Mouse (Mus musculus) layer of hippocampus, adult 18-20 months (tissue): Measurements from ENCODE around the gene Slc12a3. TPM values are rescaled to one million over a fixed set of nuclear protein-coding genes. Genes with fewer than 3 reads are reported as not detected.

Experiments used
- DNase-seq, 2 experiments: peaks; one replicate each; pipeline ENCODE4 v3.0.0; 2022; ENCODE audit warnings: low spot score in 2 of 2
- total RNA-seq, 2 experiments: library from RNA; stranded (reverse); gene quantifications; 2 replicates each; pipeline ENCODE4 v1.2.3; 2021

The Slc12a3 gene
- total RNA-seq, 2 experiments from 2014 or later: 0.25 to 0.46 TPM

DNA sequence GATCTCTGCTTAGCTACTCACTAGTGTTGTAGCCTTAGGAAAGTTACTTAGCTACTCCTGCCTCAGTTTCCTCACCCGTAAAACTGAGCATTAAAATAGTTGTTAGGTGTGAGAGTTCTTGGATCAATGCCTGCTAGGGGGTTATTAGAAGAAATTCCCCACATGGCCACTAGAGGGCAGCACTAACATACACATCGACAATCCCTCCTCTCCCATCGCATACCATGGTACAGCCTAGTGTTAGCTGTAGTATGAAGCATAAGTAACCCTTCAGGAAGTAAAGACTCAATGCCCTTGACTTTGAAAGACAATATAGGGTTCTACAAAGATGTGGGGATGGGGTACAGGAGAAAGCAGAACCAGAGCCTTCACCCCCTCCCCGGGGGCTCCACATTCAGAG is 1.7 kb downstream of the Slc12a3 start:
- peak in 1 of 2 experiments; percentile 72 for DNase-seq

DNA sequence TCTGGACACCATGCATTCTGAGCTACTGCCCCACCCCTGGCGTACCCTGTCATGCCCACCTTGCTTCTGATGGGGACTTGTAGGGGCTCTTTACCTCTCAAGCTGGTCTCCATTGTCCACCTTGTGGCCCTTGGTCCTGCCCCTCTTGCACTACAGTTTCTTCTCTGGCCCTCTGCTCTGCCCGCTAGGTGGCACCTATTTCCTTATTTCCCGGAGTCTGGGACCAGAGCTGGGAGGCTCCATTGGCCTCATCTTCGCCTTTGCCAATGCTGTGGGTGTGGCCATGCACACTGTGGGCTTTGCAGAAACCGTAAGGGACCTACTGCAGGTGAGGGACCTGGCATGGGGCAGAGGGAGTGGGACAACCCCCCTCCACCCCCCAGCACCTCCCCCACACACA is 4.3 kb downstream of the Slc12a3 start:
- DNase-seq: no peak

GRCm38 (mm10) chr8:94337559-94337958 is 8.6 kb downstream of the Slc12a3 start:
- no peak for DNase-seq

GRCm38 (mm10) chr8:94340796-94341195 is 11.8 kb downstream of the Slc12a3 start:
- DNase-seq: no peak

DNA sequence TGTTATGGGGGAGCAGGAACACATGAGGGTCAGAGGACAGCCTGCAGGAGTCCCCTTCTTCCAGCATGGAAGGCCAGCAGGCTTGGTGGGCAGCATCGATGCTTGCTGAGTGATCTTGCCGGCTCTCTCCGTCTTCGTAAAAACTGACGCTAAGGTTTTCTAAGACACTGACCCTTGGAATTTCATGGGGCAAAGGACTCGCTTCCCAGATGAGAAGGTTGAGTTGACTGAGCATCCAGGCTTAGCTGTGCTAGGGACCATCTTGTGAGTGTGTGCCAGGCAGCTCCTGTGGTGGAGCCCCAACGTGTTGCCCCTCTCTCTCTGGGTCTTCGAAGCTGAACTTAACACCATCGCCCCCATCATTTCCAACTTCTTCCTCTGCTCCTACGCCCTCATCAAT is 13.7 kb downstream of the Slc12a3 start:
- DNase-seq: no peak

- peak; percentile 74 to 93 for DNase-seq
These were observed 14.3 kb downstream of the Slc12a3 start for GRCm38 (mm10) chr8:94343290-94343689.

DNA sequence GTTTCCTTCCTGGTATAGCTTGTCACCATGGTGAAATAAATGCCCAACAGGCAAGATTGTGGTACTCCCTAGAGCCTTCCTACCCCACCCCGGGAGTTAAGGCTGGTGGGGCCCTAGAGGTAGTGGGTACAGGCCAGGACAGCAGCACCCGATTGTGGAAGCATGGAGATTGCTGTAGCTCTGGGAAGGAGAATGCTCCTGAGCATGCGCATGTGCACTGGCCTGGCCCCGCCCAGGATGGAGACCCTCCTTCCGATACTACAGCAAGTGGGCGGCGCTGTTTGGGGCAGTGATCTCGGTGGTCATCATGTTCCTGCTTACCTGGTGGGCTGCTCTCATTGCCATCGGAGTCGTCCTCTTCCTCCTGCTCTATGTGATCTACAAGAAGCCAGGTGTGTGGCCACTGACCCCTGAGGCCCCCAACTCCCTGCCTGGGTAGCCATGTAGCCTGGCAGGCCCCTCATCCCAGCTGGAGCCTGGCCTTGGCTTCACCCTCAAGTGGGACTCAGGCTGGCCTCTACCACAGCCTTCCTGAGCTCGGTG is 14.8 kb downstream of the Slc12a3 start:
- DNase-seq: no peak

DNA sequence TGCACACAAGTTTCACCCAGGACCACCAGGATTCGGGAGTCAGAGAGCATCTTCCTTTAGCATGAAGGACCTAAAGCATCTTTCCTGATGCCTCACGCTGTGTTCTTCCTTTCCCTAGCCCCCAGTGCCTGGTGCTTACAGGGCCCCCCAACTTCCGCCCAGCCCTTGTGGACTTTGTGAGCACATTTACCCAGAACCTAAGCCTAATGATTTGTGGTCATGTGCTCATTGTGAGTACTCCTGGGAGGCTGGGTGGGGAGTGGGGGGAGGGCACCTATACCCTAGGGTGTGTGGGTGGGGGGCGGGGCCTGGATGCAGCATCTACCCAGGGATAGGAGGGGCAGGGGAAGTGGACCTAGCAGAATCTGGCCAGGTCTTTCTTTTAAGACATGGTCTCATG is 16.7 kb downstream of the Slc12a3 start:
- no peak for DNase-seq

GRCm38 (mm10) chr8:94346264-94346663 is 17.3 kb downstream of the Slc12a3 start:
- DNase-seq: no peak

DNA sequence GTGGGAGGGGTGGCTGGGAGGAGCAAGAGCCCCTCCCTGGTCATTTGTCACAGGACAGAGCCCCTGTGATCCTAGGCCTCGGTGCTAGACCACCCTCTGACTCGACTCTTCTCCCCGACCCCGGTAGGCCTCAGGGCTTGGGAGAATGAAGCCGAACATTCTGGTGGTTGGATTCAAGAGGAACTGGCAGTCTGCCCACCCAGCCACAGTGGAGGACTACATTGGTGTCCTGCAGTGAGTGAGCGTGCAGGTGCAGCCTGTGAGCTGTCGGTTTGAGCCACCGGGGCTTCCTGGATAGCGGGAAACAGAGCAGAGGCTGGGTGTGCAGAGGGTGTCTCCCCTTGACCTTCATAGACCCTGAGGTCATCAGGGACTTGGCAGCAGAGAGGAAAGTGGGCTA is 19.4 kb downstream of the Slc12a3 start:
- DNase-seq: no peak

DNA sequence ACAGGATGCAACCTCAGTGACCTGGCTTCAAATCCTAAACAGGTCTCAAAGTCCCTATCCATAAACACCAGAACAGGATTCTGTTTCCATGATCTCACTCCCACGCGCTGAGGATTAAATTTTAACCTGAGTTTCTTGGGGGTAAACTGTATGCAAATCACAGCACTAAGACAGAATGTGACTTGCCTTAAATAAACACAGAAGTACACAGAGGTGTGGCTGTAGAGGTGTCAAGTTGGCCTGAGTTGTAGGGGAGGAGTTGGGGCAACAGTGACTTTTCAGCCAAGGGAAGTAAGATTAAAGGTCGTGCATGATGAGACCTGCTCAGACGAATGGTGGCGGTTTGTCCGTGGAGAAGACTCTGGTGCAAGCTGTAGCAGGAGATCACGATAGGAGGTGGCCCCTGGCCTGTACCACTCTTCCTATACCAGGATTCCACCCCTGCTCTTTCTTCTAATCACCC is 25.1 kb downstream of the Slc12a3 start:
- DNase-seq: no peak

DNA sequence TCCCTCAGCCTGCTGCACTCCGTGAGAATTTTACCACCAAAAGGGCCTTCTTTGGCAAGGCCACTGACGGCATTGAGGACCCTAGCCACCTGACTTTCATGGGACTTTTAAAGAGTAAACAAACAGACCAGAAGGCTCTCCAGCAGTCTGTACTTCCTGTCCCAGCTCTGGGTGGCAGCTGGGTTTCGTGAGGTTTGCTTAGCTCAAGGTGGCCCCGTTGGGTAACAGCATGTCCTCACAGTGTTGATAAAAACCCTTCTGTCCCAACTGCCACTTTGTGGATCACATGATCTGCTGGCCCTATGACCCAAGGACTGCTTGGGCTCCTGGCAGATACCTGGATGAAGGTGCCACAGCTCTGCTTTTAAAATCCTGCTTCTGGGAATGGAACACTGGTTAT is 25.6 kb downstream of the Slc12a3 start:
- DNase-seq: no peak

DNA sequence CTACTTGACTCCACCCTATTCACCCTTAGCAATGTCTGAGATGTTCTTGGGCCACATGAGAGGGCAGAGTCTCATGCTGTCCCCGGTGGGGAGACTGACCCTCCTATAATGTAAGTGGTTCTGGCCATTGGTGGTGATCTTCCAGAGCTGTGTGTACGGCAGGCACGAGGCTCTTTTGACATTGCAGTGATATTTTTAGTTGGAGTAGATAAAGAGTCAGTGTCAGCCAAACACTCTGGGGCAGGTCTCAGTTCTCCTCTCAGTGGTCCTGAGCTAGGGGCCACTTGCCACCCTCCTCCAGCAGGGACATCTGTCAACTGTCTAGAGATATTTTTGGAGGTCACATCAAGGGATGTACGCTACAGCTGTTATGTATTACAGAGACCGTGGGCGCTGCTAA is 28.2 kb downstream of the Slc12a3 start:
- DNase-seq: no peak

GRCm38 (mm10) chr8:94358541-94358940 is 29.5 kb downstream of the Slc12a3 start:
- DNase-seq: peak in 1 of 2 experiments; percentile 65

- DNase-seq: no peak
These were observed 32.9 kb downstream of the Slc12a3 start for GRCm38 (mm10) chr8:94361774-94362431.

DNA sequence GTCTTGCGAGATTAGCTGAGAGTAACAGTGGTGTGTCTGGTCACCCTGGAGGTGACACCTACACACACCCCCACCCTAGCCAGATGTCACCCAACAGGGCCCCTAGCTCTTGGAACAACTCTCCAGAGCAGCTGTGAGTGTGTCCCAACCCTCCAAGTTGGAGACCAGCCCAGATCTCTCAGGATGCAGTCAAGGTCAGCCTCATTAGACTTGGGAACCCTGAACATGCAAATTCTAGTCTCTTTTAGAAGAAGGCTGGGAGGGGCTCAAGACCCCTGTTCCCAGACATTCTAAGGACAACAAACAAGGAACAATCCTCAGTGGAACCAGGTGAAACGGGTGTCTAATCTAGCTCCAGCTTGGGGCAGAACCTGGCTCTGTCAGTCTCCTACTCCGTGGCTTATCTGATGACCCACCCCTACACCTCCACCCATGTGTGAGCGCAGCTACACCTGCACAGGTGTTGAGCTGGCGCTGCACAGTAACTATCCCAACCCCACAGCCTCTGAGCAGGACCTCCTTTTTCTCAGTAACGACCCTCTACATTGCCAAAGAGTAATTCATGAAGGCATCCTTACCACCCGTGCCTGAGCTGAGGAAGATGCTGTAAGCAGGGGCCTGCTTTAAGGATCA is 33.7 kb downstream of the Slc12a3 start:
- no peak for DNase-seq

DNA sequence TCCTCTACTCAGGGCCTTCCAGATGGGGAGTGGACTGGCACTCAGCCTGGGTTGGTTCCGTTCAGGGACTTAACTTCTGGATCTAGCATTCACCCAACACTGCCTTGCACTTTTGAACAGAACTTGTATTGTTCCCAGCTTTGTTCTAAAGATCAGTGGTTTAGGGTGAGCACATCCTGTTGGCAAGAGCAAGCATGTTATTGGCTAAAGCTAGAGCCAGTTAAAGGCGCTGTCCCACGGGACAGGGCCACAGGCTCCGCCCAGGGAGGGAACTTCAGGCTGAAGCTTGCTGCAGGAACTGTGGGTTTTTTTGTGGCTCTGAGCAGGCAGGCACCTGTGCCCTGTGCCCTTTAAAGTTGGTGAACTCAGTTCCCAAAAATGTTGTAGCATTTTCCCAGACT is 34.3 kb downstream of the Slc12a3 start:
- DNase-seq: peak in 1 of 2 experiments; percentile 49

DNA sequence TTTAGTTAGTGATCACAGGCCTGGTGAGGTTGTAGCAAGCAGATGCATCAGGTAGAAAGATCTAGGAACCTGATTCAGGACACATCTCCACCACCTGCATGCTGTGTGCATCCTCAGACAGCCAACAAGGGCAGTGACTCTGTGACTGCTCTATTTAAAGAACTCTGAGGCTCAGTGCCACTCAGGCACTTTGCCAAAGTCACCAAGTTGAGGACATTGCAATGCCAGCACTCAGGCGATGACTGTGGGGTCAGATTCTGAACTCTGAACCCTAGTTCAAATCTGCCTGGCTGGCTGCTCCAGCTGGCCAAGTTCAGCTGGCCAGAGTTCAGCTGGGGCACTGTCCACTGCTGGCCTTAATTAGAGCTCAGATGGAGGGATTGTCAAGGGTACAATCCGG is 34.9 kb downstream of the Slc12a3 start:
- DNase-seq: no peak

DNA sequence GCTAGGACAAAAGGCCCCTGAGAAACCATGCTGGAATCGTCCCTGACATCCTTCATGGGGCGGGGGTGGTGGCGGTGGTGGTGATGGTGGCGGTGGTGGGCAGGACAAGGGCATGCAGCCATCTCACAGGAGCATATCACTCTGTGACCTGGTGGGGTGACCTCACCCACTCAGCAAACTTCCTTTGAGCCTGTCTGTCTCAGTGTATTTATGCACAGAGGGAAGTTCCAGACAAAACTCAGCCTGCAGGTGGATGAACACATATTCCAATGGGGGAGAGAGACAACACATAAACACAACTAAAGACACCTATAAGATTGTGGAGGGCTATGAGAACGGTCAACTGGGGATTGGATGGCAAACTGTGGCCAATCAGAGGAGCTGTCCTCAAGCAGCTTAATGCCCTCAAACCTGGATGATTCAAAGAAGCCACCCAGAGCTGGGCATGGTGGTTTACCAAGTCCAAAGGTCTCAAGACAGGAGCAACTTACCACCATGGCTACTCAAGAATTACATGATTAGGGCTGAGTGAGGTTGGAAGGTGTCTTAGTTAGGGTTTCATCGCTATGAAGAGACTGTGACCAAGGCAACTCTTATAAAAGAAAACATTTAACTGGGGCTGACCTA is 35.8 kb downstream of the Slc12a3 start:
- DNase-seq: no peak

DNA sequence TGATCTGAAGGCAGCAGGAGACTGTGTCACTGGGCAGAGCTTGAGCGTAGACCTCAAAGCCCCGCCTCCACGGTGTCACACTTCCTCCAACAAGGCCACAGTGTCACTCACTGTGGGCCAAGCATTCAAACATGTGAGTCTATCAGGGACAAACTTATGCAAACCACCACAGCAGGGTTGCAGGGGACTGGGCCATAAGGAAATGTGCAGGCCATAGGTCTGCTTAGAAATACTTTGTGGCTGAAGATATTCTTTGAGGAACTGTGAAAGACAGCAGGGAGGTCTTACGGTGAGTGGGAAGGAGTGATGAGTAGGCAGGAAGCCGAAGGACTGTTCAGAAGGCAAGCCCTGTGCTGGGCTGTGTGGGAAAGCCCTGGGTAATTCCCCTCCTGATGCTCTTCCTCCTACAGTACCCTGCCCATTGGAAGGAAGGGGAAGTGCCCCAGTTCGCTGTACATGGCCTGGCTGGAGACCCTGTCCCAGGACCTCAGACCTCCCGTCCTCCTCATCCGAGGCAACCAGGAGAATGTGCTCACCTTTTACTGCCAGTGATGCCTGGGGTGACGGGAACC is 36.5 kb downstream of the Slc12a3 start:
- no peak for DNase-seq

- no peak for DNase-seq
These were observed 41.8 kb downstream of the Slc12a3 start for GRCm38 (mm10) chr8:94370839-94371238.
